Comparison of ENCODE assay signal across 19 mouse cellular contexts in the genomic region with DNA sequence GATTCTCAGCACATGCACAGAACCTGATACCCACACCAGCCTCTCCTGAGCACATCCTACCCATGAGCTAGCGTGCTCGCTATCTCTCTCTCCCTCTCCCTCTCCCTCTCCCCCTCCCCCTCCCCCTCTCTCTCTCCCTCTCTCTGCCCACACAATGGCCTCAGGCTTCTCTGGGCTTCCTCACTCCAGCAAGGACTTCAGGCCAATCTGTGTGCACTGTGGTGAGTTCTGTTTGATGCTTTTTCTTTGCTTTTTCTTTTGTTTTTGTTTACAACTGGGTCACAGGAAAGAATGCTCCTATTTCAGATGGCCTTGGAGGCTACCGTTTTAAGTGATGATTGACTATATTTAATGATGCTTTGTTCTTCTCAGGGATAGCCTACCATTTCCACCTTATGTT.
A peak's percentile ranks its signal among the peaks of the same experiment; 100 is the strongest.
DNase-seq lines count a peak whose midpoint lies in the region; ATAC-seq and TF ChIP-seq lines count a peak whose summit lies in the region.
"Had no signal": no experiment of that assay in that cellular context is flagged by ENCODE, and none has a peak within 500 bp of the region (broad histone marks: within the 10 kb centered on the region; RNA-seq: fewer than 3 reads in every experiment).

No protein-coding gene starts in this region.

- peaks cover 6% of the 10 kb centered on the region; the same call in 1 of the 2 replicates for H3K9me3 ChIP-seq in forebrain, embryonic 10.5 days
- no peaks in the 10 kb centered on the region for H3K9me3 ChIP-seq in forebrain, embryonic 15.5 days
- H3K9me3 ChIP-seq in kidney, postnatal 0 days (replicated peaks; ENCODE audit: low read length): no peaks in the 10 kb centered on the region
- H3K9me3 ChIP-seq: embryonic facial prominence, embryonic 15.5 days; midbrain, embryonic 12.5 days had no signal

- no peaks in the 10 kb centered on the region for H3K27me3 ChIP-seq in forebrain, embryonic 10.5 days (ENCODE audit: poor library complexity, severe bottlenecking)
- no peaks in the 10 kb centered on the region for H3K27me3 ChIP-seq in forebrain, embryonic 15.5 days
- H3K27me3 ChIP-seq in kidney, postnatal 0 days (ENCODE audit: insufficient read depth, low read length): no peaks in the 10 kb centered on the region
- H3K27me3 ChIP-seq: embryonic facial prominence, embryonic 15.5 days; midbrain, embryonic 12.5 days had no signal

- no peak overlapping the region for H3K9ac ChIP-seq in forebrain, embryonic 15.5 days (replicated peaks)
- H3K9ac ChIP-seq in kidney, postnatal 0 days (ENCODE audit: low read depth, low read length): no peak overlapping the region
- H3K9ac ChIP-seq: embryonic facial prominence, embryonic 15.5 days; forebrain, postnatal 0 days; midbrain, embryonic 12.5 days had no signal

- no peak overlapping the region for H3K4me3 ChIP-seq in forebrain, embryonic 10.5 days
- no peak overlapping the region for H3K4me3 ChIP-seq in forebrain, embryonic 15.5 days
- H3K4me3 ChIP-seq in kidney, postnatal 0 days (replicated peaks; ENCODE audit: low read depth, low read length): no peak overlapping the region
- H3K4me3 ChIP-seq: embryonic facial prominence, embryonic 15.5 days; gastrocnemius, adult 2 months; midbrain, embryonic 12.5 days had no signal

- H3K4me1 ChIP-seq in forebrain, embryonic 10.5 days: peaks cover 14% of the 10 kb centered on the region
- H3K4me1 ChIP-seq in forebrain, embryonic 15.5 days: 0 out of 2 replicates have a peak, but pooled peaks cover 3% of the 10 kb centered on the region
- no peaks in the 10 kb centered on the region for H3K4me1 ChIP-seq in kidney, postnatal 0 days (replicated peaks; ENCODE audit: insufficient read depth, low read length)
- H3K4me1 ChIP-seq: embryonic facial prominence, embryonic 15.5 days had no signal

- H3K36me3 ChIP-seq in forebrain, embryonic 10.5 days (replicated peaks): peaks cover 7% of the 10 kb centered on the region; the same call in 1 of the 2 replicates
- no peaks in the 10 kb centered on the region for H3K36me3 ChIP-seq in forebrain, embryonic 15.5 days
- no peaks in the 10 kb centered on the region for H3K36me3 ChIP-seq in kidney, postnatal 0 days (ENCODE audit: insufficient read depth, low read length)

- TF ChIP-seq CTCF in kidney, postnatal 0 days (IDR thresholded peaks at IDR 0.05; ENCODE audit: low read depth): no peak

- 53% methylated on average over 3 of the region's 3 CpGs for WGBS in forebrain, embryonic 10.5 days
- WGBS in forebrain, embryonic 15.5 days: 39% methylated on average over 3 of the region's 3 CpGs
- WGBS in kidney, postnatal 0 days: 48% methylated on average over 3 of the region's 3 CpGs

- ATAC-seq in forebrain, embryonic 15.5 days (replicated peaks): no peak
- ATAC-seq in kidney, postnatal 0 days (replicated peaks; ENCODE audit: low FRiP score, low read depth): 0 out of 2 replicates have a peak, but pooled peaks have one; percentile 36
- ATAC-seq: forebrain, postnatal 0 days had no signal

- H3K4me2 ChIP-seq in forebrain, embryonic 15.5 days (replicated peaks): no peak overlapping the region
- no peak overlapping the region for H3K4me2 ChIP-seq in kidney, postnatal 0 days (ENCODE audit: low read length)
- H3K4me2 ChIP-seq: embryonic facial prominence, embryonic 15.5 days; midbrain, embryonic 12.5 days had no signal

- DNase-seq in forebrain, embryonic 10.5 days (ENCODE audit: extremely low spot score, low spot score): peak; percentile 17
- DNase-seq in kidney, postnatal 0 days (ENCODE audit: low spot score): no peak
- no peak for DNase-seq in kidney, adult 8-10 months
- peak; percentile 19 for DNase-seq in R1 (ENCODE audit: low read depth, low spot score)
- DNase-seq in retina, embryonic 14.5 days (ENCODE audit: low spot score): peak; percentile 25
- no peak for DNase-seq in gastrocnemius, adult 18-20 months (ENCODE audit: low spot score)
- DNase-seq: adrenal gland, adult 2 months; cerebellum, adult 11 months; cerebellum, adult 9-11 months; forebrain, postnatal 0 days; gastrocnemius, adult 2 months; layer of hippocampus, postnatal 36 days; lung, postnatal 10 days; thymus, adult 2 months; thymus, postnatal 4 days had no signal

- no peak overlapping the region for H3K27ac ChIP-seq in forebrain, embryonic 10.5 days
- no peak overlapping the region for H3K27ac ChIP-seq in forebrain, embryonic 15.5 days (replicated peaks)
- no peak overlapping the region for H3K27ac ChIP-seq in kidney, postnatal 0 days
- H3K27ac ChIP-seq: embryonic facial prominence, embryonic 15.5 days; gastrocnemius, adult 2 months; midbrain, embryonic 12.5 days; stomach, postnatal 0 days had no signal

Comparison
In these comparisons a context has a peak if more than half of its experiments do, and no peak if none do; other contexts are left out.
1. DNase-seq: peak in forebrain, embryonic 10.5 days (single experiment), R1 (single experiment) and retina, embryonic 14.5 days (single experiment); none in kidney, postnatal 0 days (single experiment), kidney, adult 8-10 months (0 of 2) and gastrocnemius, adult 18-20 months (single experiment).